11 mouse cellular contexts compared by ENCODE assay signal in the genomic region with DNA sequence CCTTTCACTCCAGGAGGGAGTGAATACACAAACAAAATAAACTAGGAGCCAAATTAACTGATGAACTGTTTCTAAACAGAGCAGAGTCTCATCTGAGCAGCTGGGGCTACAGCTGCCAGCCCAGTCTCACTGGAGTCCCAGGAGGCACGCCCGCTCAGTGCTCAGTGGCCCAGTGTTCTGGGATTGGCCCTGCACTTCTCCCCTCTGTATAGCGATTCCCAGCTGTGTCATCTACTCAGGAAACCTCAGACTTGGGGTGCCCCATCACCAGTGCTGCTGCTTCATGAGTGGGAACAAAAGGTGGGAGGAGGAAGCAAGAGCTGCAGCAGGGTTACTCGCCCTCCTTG. TPM values are rescaled to one million over a fixed set of nuclear protein-coding genes. Genes with fewer than 3 reads are reported as not detected.
DNase-seq lines count a peak whose midpoint lies in the region; ATAC-seq and TF ChIP-seq lines count a peak whose summit lies in the region.
"Had no signal": no experiment of that assay in that cellular context is flagged by ENCODE, and none has a peak within 500 bp of the region (broad histone marks: within the 10 kb centered on the region; RNA-seq: fewer than 3 reads in every experiment).

No protein-coding gene starts in this region.

- no peak for TF ChIP-seq EP300 in heart, postnatal 0 days (IDR thresholded peaks at IDR 0.05; ENCODE audit: low read depth)

- ATAC-seq in heart, postnatal 0 days (ENCODE audit: insufficient read depth, low read depth), result no peak

- H3K9ac ChIP-seq in heart, postnatal 0 days (replicated peaks; ENCODE audit: low read depth, low read length), result 0 out of 2 replicates have a peak overlapping the region, but pooled peaks have one; percentile 4
- H3K9ac ChIP-seq: heart, embryonic 15.5 days; liver, embryonic 13.5 days had no signal

- no peak overlapping the region for H3K27ac ChIP-seq in heart, postnatal 0 days (ENCODE audit: low read depth)
- 0 out of 2 replicates have a peak overlapping the region, but pooled peaks have one; percentile 30 for H3K27ac ChIP-seq in embryonic facial prominence, embryonic 10.5 days (replicated peaks)
- peak overlapping the region; percentile 15 for H3K27ac ChIP-seq in embryonic fibroblast, embryonic 13.5 days (ENCODE audit: insufficient read depth, low read length)
- H3K27ac ChIP-seq: heart, embryonic 15.5 days; liver, embryonic 13.5 days had no signal

- H3K27me3 ChIP-seq in heart, postnatal 0 days (ENCODE audit: control insufficient read depth, insufficient read depth, low read length), result no peaks in the 10 kb centered on the region
- no peaks in the 10 kb centered on the region for H3K27me3 ChIP-seq in embryonic facial prominence, embryonic 10.5 days (replicated peaks; ENCODE audit: low read depth, poor library complexity, severe bottlenecking)
- H3K27me3 ChIP-seq: heart, embryonic 15.5 days; liver, embryonic 13.5 days had no signal

- DNase-seq in heart, postnatal 0 days (ENCODE audit: low spot score), result no peak
- no peak for DNase-seq in heart, postnatal 36 days
- DNase-seq in embryonic facial prominence, embryonic 10.5 days (ENCODE audit: low spot score), result no peak
- peak; percentile 9 for DNase-seq in lung, postnatal 14 days
- no peak for DNase-seq in layer of hippocampus, adult 9-10 months (ENCODE audit: low spot score)
- DNase-seq in layer of hippocampus, postnatal 36 days, result no peak
- no peak for DNase-seq in urinary bladder, adult 18-20 months (ENCODE audit: low spot score in 2 of 2)

- no peaks in the 10 kb centered on the region for H3K4me1 ChIP-seq in heart, postnatal 0 days (ENCODE audit: control insufficient read depth, insufficient read depth)
- peaks cover 50% of the 10 kb centered on the region for H3K4me1 ChIP-seq in embryonic facial prominence, embryonic 10.5 days
- H3K4me1 ChIP-seq in embryonic fibroblast, embryonic 13.5 days (ENCODE audit: control insufficient read depth, insufficient read depth, low read length), result no peaks in the 10 kb centered on the region

- H3K36me3 ChIP-seq in heart, postnatal 0 days (replicated peaks; ENCODE audit: control insufficient read depth, insufficient read depth, low read length), result peaks cover 23% of the 10 kb centered on the region
- peaks cover 43% of the 10 kb centered on the region for H3K36me3 ChIP-seq in embryonic facial prominence, embryonic 10.5 days (replicated peaks)

- intact Hi-C loops in heart, postnatal 36 days (cut with DNase I), result loop anchor here (1.0 to 2.0 kb wide), 3 partner anchors 148 to 201 kb away; a partner anchor contains a TSS

- 78% methylated on average over 4 of the region's 4 CpGs for WGBS in heart, postnatal 0 days
- WGBS in embryonic facial prominence, embryonic 10.5 days, result 79% methylated on average over 4 of the region's 4 CpGs

- TF ChIP-seq POLR2A in embryonic fibroblast, embryonic 13.5 days (IDR thresholded peaks at IDR 0.05; ENCODE audit: low read depth, low read length), result no peak

- H3K4me3 ChIP-seq in heart, postnatal 0 days (ENCODE audit: low read depth, low read length), result no peak overlapping the region
- H3K4me3 ChIP-seq in embryonic facial prominence, embryonic 10.5 days, result no peak overlapping the region
- H3K4me3 ChIP-seq in embryonic fibroblast, embryonic 13.5 days (ENCODE audit: insufficient read depth, low read length), result no peak overlapping the region
- H3K4me3 ChIP-seq: heart, embryonic 15.5 days; liver, embryonic 13.5 days had no signal

- no peak for TF ChIP-seq CTCF in heart, postnatal 0 days (IDR thresholded peaks at IDR 0.05; ENCODE audit: low read depth)
- TF ChIP-seq CTCF in embryonic fibroblast, embryonic 13.5 days (IDR thresholded peaks at IDR 0.05; ENCODE audit: borderline replicate concordance, insufficient read depth, low read length), result no peak

- no peak overlapping the region for H3K4me2 ChIP-seq in heart, postnatal 0 days (ENCODE audit: low read depth, low read length)
- H3K4me2 ChIP-seq: heart, embryonic 15.5 days; liver, embryonic 13.5 days had no signal

- H3K9me3 ChIP-seq in heart, postnatal 0 days (replicated peaks; ENCODE audit: control insufficient read depth, low read length), result no peaks in the 10 kb centered on the region
- no peaks in the 10 kb centered on the region for H3K9me3 ChIP-seq in embryonic facial prominence, embryonic 10.5 days
- H3K9me3 ChIP-seq: heart, embryonic 15.5 days; liver, embryonic 13.5 days had no signal

RNA-seq across cellular contexts. Expression of a gene that starts 10.4 kb away (rescaled TPM):
- 30.6 and 44.8 TPM in 2 replicates for total RNA-seq in heart, postnatal 0 days (2014; rRNA removed; ENCODE audit: low replicate concordance)
- polyA plus RNA-seq in heart, postnatal 0 days (2015; fragmentation: Nextera tagmentation; extraction: Ambion mirVana), result 102 and 104 TPM in 2 replicates
- total RNA-seq in heart, postnatal 36 days (2021), result 10 to 100 TPM; 39.4 to 40.1 TPM
- polyA plus RNA-seq in embryonic facial prominence, embryonic 10.5 days (2016; fragmentation: Nextera tagmentation; extraction: Ambion mirVana), result 136 and 142 TPM in 2 replicates
- polyA plus RNA-seq in embryonic fibroblast, embryonic 13.5 days (2011; ENCODE audit: insufficient read length, low read depth, missing spikeins), result 73.5 and 84.4 TPM in 2 replicates
- 10 to 100 TPM; 51.6 to 59.4 TPM for total RNA-seq in layer of hippocampus, postnatal 36 days (2021)

RNA-seq across cellular contexts. Expression of a gene that starts 10.4 kb away (rescaled TPM):
- total RNA-seq in heart, postnatal 0 days (2014; rRNA removed; ENCODE audit: low replicate concordance), result 21.3 and 39.5 TPM in 2 replicates
- polyA plus RNA-seq in heart, postnatal 0 days (2015; fragmentation: Nextera tagmentation; extraction: Ambion mirVana), result 27.6 and 31.8 TPM in 2 replicates
- total RNA-seq in heart, postnatal 36 days (2021), result 10 to 100 TPM; 20.5 to 27.9 TPM
- polyA plus RNA-seq in embryonic facial prominence, embryonic 10.5 days (2016; fragmentation: Nextera tagmentation; extraction: Ambion mirVana), result 26.1 and 28.8 TPM in 2 replicates
- 6.1 and 8.6 TPM in 2 replicates for polyA plus RNA-seq in embryonic fibroblast, embryonic 13.5 days (2011; ENCODE audit: insufficient read length, low read depth, missing spikeins)
- total RNA-seq in layer of hippocampus, postnatal 36 days (2021), result 10 to 100 TPM; 16.8 to 17.4 TPM

RNA-seq across cellular contexts. Expression of a gene that starts 36.4 kb away (rescaled TPM):
- 5.3 and 10.2 TPM in 2 replicates for total RNA-seq in heart, postnatal 0 days (2014; rRNA removed; ENCODE audit: low replicate concordance)
- 9.5 and 9.9 TPM in 2 replicates for polyA plus RNA-seq in heart, postnatal 0 days (2015; fragmentation: Nextera tagmentation; extraction: Ambion mirVana)
- total RNA-seq in heart, postnatal 36 days (2021), result 1 to 10 TPM; 2.3 to 4.5 TPM
- 53.9 and 58.9 TPM in 2 replicates for polyA plus RNA-seq in embryonic facial prominence, embryonic 10.5 days (2016; fragmentation: Nextera tagmentation; extraction: Ambion mirVana)
- polyA plus RNA-seq in embryonic fibroblast, embryonic 13.5 days (2011; ENCODE audit: insufficient read length, low read depth, missing spikeins), result 11.3 and 14.7 TPM in 2 replicates
- total RNA-seq in layer of hippocampus, postnatal 36 days (2021), result 1 to 10 TPM; 6.5 to 8.2 TPM

RNA-seq across cellular contexts. Expression of a gene that starts 36.5 kb away (rescaled TPM):
- not detected in 2 replicates for total RNA-seq in heart, postnatal 0 days (2014; rRNA removed; ENCODE audit: low replicate concordance)
- polyA plus RNA-seq in heart, postnatal 0 days (2015; fragmentation: Nextera tagmentation; extraction: Ambion mirVana), result 1.2 and 1.6 TPM in 2 replicates
- total RNA-seq in heart, postnatal 36 days (2021), result under 1 TPM in 1 of 2 experiments, not detected in 1; 0.49 TPM
- 0.75 and 0.83 TPM in 2 replicates for polyA plus RNA-seq in embryonic facial prominence, embryonic 10.5 days (2016; fragmentation: Nextera tagmentation; extraction: Ambion mirVana)
- not detected in 2 replicates for polyA plus RNA-seq in embryonic fibroblast, embryonic 13.5 days (2011; ENCODE audit: insufficient read length, low read depth, missing spikeins)
- 1 to 10 TPM in 1 of 2 experiments, under 1 TPM in 1; 0.65 to 1.2 TPM for total RNA-seq in layer of hippocampus, postnatal 36 days (2021)
- polyA plus RNA-seq: spleen, adult 2 months had no signal
